Mouse (Mus musculus) left cerebral cortex, adult 8-10 months (tissue): ENCODE measurements around the gene Usp7. TPM values are rescaled to one million over a fixed set of nuclear protein-coding genes. Genes with fewer than 3 reads are reported as not detected.

Source experiments
- DNase-seq, 2 experiments: peaks; one replicate each; pipeline ENCODE4 v3.0.0; 2022; ENCODE audit warnings: low spot score in 2 of 2
- total RNA-seq, 4 experiments: library from RNA; stranded (reverse); gene quantifications; 2 replicates each; pipeline ENCODE4 v1.2.4; 2022

Gene Usp7
- total RNA-seq = 100 to 1,000 TPM; 149 to 164 (median 158) TPM

GRCm38 (mm10) chr16:8791949-8792557, at the start of gene Usp7:
Gene Usp7 (minus strand): TSS chr16:8792308.
- no peak for DNase-seq

- no peak for DNase-seq
These were observed 48.4 kb upstream of the Usp7 start for GRCm38 (mm10) chr16:8840557-8840956.

GRCm38 (mm10) chr16:8838921-8839320, 46.8 kb upstream of the Usp7 start:
- no peak for DNase-seq

GRCm38 (mm10) chr16:8837595-8837994, 45.5 kb upstream of the Usp7 start:
- no peak for DNase-seq

GRCm38 (mm10) chr16:8836876-8837275, 44.8 kb upstream of the Usp7 start:
- DNase-seq = no peak

- no peak for DNase-seq
These were observed 39.1 kb upstream of the Usp7 start for GRCm38 (mm10) chr16:8831241-8831640.

GRCm38 (mm10) chr16:8830431-8831211, 38.5 kb upstream of the Usp7 start:
- DNase-seq = peak; percentile 38 to 52

DNA sequence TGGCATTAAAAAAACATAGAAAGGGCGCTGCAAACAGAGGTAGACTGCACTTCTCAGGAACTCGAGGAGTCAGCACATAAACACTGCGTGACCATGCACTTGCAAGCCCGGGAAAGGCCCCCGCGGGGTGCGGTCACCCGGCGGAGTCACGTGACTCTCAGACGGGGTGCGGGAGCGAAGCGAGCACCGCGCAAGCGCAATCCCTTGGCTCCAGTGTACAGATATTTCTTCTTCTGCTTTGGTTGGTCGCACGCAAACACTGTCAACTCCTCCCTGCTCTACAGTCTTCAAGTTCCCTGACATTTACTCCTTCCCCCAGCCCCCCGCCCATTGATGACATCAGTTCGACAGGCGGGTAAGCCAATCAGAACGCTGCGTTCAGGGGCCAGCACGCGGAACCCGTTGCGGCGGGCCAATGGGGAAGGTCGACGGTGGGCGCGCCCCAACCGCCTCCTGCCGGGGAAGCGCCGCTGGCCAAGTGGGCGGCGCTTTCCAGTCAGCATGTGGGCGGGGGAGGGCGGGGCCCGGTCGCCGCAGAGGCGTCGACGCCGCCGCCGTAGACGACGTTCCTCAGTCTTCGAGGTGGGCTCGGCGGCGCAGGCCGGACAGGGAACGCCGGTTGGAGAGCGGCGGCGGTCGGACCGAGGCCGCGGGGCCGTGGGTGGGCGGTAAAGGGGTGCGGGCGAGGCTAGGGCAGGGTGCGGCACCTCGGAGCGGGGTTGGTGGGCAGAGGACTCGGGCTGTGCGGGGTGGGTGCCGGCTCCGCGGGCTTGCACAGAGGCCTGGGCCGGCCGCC, 37.7 kb upstream of the Usp7 start, which contains the start of gene 1810013L24Rik:
TSS of gene 1810013L24Rik (plus strand) at position 537 of the 796 bp plus-strand sequence.
- DNase-seq = peak; percentile 90 to 99

- DNase-seq = no peak
These were observed 36.8 kb upstream of the Usp7 start for GRCm38 (mm10) chr16:8828636-8829563.

GRCm38 (mm10) chr16:8827366-8827765, 35.3 kb upstream of the Usp7 start:
- no peak for DNase-seq

- DNase-seq = no peak
These were observed 31.6 kb upstream of the Usp7 start for GRCm38 (mm10) chr16:8823661-8824060.

GRCm38 (mm10) chr16:8822586-8822985, 30.5 kb upstream of the Usp7 start:
- no peak for DNase-seq

GRCm38 (mm10) chr16:8821429-8821828, 29.3 kb upstream of the Usp7 start:
- DNase-seq = peak in 1 of 2 experiments; percentile 68

GRCm38 (mm10) chr16:8817872-8818271, 25.8 kb upstream of the Usp7 start:
- DNase-seq = no peak

- DNase-seq = peak in 1 of 2 experiments; percentile 52
These were observed 18.5 kb upstream of the Usp7 start for GRCm38 (mm10) chr16:8810399-8811127.

- no peak for DNase-seq
These were observed 14.6 kb upstream of the Usp7 start for GRCm38 (mm10) chr16:8806703-8807102.

- no peak for DNase-seq
These were observed 3.8 kb upstream of the Usp7 start for GRCm38 (mm10) chr16:8795906-8796305.

GRCm38 (mm10) chr16:8794952-8795351, 2.8 kb upstream of the Usp7 start:
- no peak for DNase-seq

DNA sequence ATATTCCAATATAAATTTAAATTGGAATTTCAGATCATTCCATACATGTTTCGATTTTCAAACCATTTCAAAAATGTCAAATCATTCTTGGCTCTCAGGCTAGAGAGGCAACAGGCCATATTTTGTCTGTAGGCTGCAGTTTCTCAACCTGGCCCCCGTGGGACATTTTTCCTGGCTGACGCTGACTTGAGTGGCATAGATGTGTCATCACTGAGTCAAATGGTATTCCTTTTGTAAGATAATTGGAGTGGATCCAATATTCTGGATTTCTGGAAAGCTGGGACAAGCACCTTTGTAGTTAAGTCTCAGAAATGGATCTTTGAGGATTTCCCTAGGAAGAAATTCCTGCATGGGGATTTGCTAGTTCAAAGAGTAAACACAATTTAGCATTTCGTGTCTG, 1.2 kb downstream of the Usp7 start:
- no peak for DNase-seq

GRCm38 (mm10) chr16:8784753-8785152, 7.4 kb downstream of the Usp7 start:
- DNase-seq = no peak
